Mouse (Mus musculus) liver, embryonic 14.5 days (tissue): ENCODE measurements around the gene Dlx1. TPM values are rescaled to one million over a fixed set of nuclear protein-coding genes. Genes with fewer than 3 reads are reported as not detected.

ENCODE experiments used
- ATAC-seq: fragments of 200-750 bp; cut with Nextera tagmentation; 2 replicates; pipeline ENCODE4 v1.8.0; 2017; ENCODE audit warnings: moderate number of reproducible peaks, mild to moderate bottlenecking, moderate library complexity; ENCODE audit not compliant: insufficient read depth
- DNase-seq, 3 experiments: peaks; one replicate each; pipeline ENCODE4 v3.0.0-alpha.2; 2012 to 2013; ENCODE audit warnings: low read depth in 3 of 3, low spot score in 3 of 3
- H3K27ac ChIP-seq: fragments of 300-500 bp; sonication (generic); 2 replicates; pipeline ENCODE4 v1.5.1; 2014; ENCODE audit warnings: moderate library complexity, mild to moderate bottlenecking, control low read depth, inconsistent platforms
- H3K27me3 ChIP-seq: fragments of 300-500 bp; sonication (generic); 2 replicates; pipeline ENCODE4 v1.6.1; 2014; ENCODE audit warnings: mild to moderate bottlenecking, low read length, moderate library complexity; ENCODE audit not compliant: control insufficient read depth, insufficient read depth
- H3K36me3 ChIP-seq: fragments of 300-500 bp; sonication (generic); replicated peaks from 2 replicates; pipeline ENCODE4 v1.6.1; 2014; ENCODE audit warnings: low read depth; ENCODE audit not compliant: control insufficient read depth, insufficient read depth
- H3K4me1 ChIP-seq, 2 experiments: fragments of 200-500 bp in 1 of 2; fragments of 300-500 bp in 1 of 2; sonication (generic) in 1 of 2; replicated peaks; 2 replicates each; pipeline ENCODE4 v1.6.1; 2012 to 2014; ENCODE audit warnings: antibody characterized with exemption in 1 of 2, inconsistent platforms in 1 of 2, low read length in 1 of 2; ENCODE audit not compliant: control insufficient read depth in 2 of 2, insufficient read depth in 2 of 2
- H3K4me2 ChIP-seq: fragments of 300-500 bp; sonication (generic); 2 replicates; pipeline ENCODE4 v1.6.1; 2014; ENCODE audit warnings: low read depth, mild to moderate bottlenecking, control low read depth, moderate library complexity
- H3K4me3 ChIP-seq, 2 experiments: fragments of 200-500 bp in 1 of 2; fragments of 300-500 bp in 1 of 2; sonication (generic) in 1 of 2; 2 replicates each; pipeline ENCODE4 v1.5.1; 2012 to 2014; ENCODE audit warnings: low read depth in 2 of 2, low read length in 2 of 2, mild to moderate bottlenecking in 2 of 2, control low read depth in 1 of 2, inconsistent platforms in 1 of 2, moderate library complexity in 1 of 2; ENCODE audit not compliant: insufficient read depth in 1 of 2
- H3K9ac ChIP-seq: fragments of 300-500 bp; sonication (generic); replicated peaks from 2 replicates; pipeline ENCODE4 v1.6.1; 2014; ENCODE audit warnings: mild to moderate bottlenecking, control low read depth, moderate library complexity
- H3K9me3 ChIP-seq: fragments of 300-500 bp; sonication (generic); 2 replicates; pipeline ENCODE4 v1.6.1; 2016; ENCODE audit warnings: low read length, mixed read lengths; ENCODE audit not compliant: control insufficient read depth
- CTCF ChIP-seq: IDR thresholded peaks from 2 replicates; pipeline ENCODE4 v1.5.1; 2016; ENCODE audit warnings: antibody characterized with exemption, low read depth, control low read depth
- EP300 ChIP-seq: IDR thresholded peaks from 2 replicates; pipeline ENCODE4 v1.6.1; 2016; ENCODE audit warnings: antibody characterized with exemption, low read depth
- WGBS: fragments of 180-500 bp; shearing (Covaris S2); extraction: QIAGEN DNeasy Blood & Tissue Kit; methylation state at CpG from one replicate; pipeline ENCODE4 v1.1.7; 2014; ENCODE audit not compliant: insufficient replicate concordance; 5-methylcytosine and 5-hydroxymethylcytosine counted together
- polyA plus RNA-seq, 2 experiments: library from polyadenylated mRNA; depleted of rRNA in 1 of 2; stranded (reverse) in 1 of 2; unstranded in 1 of 2; fragments of >200 nt; fragmentation: Nextera tagmentation in 1 of 2; extraction: Ambion mirVana in 1 of 2; gene quantifications; 2 replicates each; pipeline versions ENCODE4 v1.2.1 to v1.2.3; 2012 to 2014

The Dlx1 gene
- polyA plus RNA-seq (2012; rRNA removed) (0.07 and 0.38 TPM in 2 replicates), polyA plus RNA-seq (2014; fragmentation: Nextera tagmentation; extraction: Ambion mirVana) (not detected in 2 replicates)

DNA sequence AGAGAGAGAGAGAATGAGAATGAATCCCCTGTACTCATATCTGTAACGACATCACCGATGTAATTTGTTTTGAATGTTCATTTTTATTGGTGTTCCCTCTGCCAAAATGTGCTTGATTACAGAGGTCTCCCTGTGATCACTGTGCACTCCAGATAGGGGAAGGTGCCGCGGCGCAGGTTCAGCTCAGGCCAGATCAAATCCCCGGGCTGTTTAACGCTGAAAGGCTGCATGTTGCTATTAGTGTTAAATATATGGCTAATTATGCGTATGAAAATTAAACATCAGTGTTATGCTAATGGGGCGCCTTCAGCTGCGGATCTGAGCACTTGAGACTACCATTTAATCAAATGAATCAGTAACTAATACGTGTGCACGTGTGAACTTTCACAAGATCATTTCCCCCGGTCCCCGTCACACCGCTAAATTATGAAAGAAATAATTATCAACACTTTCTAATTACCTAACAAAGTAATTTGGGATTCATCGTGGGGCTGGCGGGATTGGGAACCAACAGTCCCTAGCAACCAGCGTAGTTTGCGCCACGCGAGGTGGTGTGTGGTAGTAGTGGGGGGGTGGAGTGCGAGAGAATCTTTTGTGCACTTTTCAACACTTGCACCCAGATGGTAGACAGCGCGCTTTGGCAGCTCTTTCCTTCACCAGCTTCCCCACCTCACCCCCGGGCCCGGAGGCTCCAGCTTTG is at the start of gene Dlx1:
Gene Dlx1, plus strand, starts transcription at position 100 of the 700 bp plus-strand sequence.
- ATAC-seq = no peak
- no peak within 1 kb of the TSS for H3K9ac ChIP-seq
- WGBS = 3% methylated on average over 26 of the region's 26 CpGs
- peak within 1 kb of the TSS; percentile 60 for H3K4me2 ChIP-seq
- no peak for TF ChIP-seq EP300
- no peak for TF ChIP-seq CTCF
- H3K4me1 ChIP-seq = no peaks in the 10 kb centered on the region
- no peak within 1 kb of the TSS for H3K27ac ChIP-seq
- no peaks in the 10 kb centered on the region for H3K36me3 ChIP-seq
- H3K9me3 ChIP-seq = no peaks in the 10 kb centered on the region
- H3K27me3 ChIP-seq = peaks cover 99% of the 10 kb centered on the region
- no peak for DNase-seq
- peak within 1 kb of the TSS in 1 of 2 experiments; percentile 31; a peak in 2 of 4 replicates for H3K4me3 ChIP-seq

- no peak for TF ChIP-seq CTCF
- no peak for TF ChIP-seq EP300
- Histone ChIP-seq H3K4me2 (no peak overlapping the region), H3K4me1 (peaks cover 0 to 3% of the 10 kb centered on the region in 2 experiments; a peak in 1 of 4 replicates), H3K27ac (no peak overlapping the region), H3K36me3 (no peaks in the 10 kb centered on the region), H3K9me3 (peaks cover 2% of the 10 kb centered on the region; the same call in 1 of the 2 replicates), H3K27me3 (no peaks in the 10 kb centered on the region), H3K4me3 (no peak overlapping the region), H3K9ac (no peak overlapping the region)
- DNase-seq (no peak), ATAC-seq (no peak)
- WGBS = 57% methylated on average over 7 of the region's 7 CpGs
These were observed 48.0 kb upstream of the Dlx1 start for GRCm38 (mm10) chr2:71479917-71480316.

GRCm38 (mm10) chr2:71481825-71482224 is 46.1 kb upstream of the Dlx1 start:
- H3K4me2 ChIP-seq = no peak overlapping the region
- no peak for ATAC-seq
- H3K36me3 ChIP-seq = no peaks in the 10 kb centered on the region
- H3K9ac ChIP-seq = no peak overlapping the region
- H3K27ac ChIP-seq = no peak overlapping the region
- no peaks in the 10 kb centered on the region for H3K27me3 ChIP-seq
- TF ChIP-seq CTCF = no peak
- TF ChIP-seq EP300 = no peak
- peaks cover 2% of the 10 kb centered on the region; the same call in 1 of the 2 replicates for H3K9me3 ChIP-seq
- H3K4me1 ChIP-seq = peaks cover 0 to 3% of the 10 kb centered on the region in 2 experiments; a peak in 1 of 4 replicates
- no peak overlapping the region for H3K4me3 ChIP-seq
- 35% methylated on average over 6 of the region's 6 CpGs for WGBS
- DNase-seq = no peak

GRCm38 (mm10) chr2:71483046-71483716 is 44.7 kb upstream of the Dlx1 start:
- ATAC-seq = no peak
- H3K4me3 ChIP-seq = no peak overlapping the region
- TF ChIP-seq CTCF = no peak
- H3K27me3 ChIP-seq = no peaks in the 10 kb centered on the region
- H3K9ac ChIP-seq = no peak overlapping the region
- 76% methylated on average over 10 of the region's 10 CpGs for WGBS
- DNase-seq = no peak
- H3K27ac ChIP-seq = no peak overlapping the region
- H3K9me3 ChIP-seq = no peaks in the 10 kb centered on the region
- H3K4me1 ChIP-seq = peaks cover 0 to 3% of the 10 kb centered on the region in 2 experiments; a peak in 1 of 4 replicates
- no peaks in the 10 kb centered on the region for H3K36me3 ChIP-seq
- no peak overlapping the region for H3K4me2 ChIP-seq

GRCm38 (mm10) chr2:71483717-71484066 is 44.2 kb upstream of the Dlx1 start:
- Histone ChIP-seq H3K4me3 (no peak overlapping the region), H3K4me2 (no peak overlapping the region), H3K9me3 (no peaks in the 10 kb centered on the region), H3K27ac (no peak overlapping the region), H3K4me1 (peaks cover 0 to 3% of the 10 kb centered on the region in 2 experiments; a peak in 1 of 4 replicates), H3K27me3 (no peaks in the 10 kb centered on the region), H3K9ac (no peak overlapping the region), H3K36me3 (no peaks in the 10 kb centered on the region)
- DNase-seq (no peak), ATAC-seq (no peak)
- WGBS = 73% methylated on average over 5 of the region's 5 CpGs
- TF ChIP-seq EP300 (no peak), CTCF (no peak)
